Mouse (Mus musculus) retina, postnatal 7 days (tissue): ENCODE results near the gene Pou2f2.

ENCODE experiments used
- DNase-seq: peaks from one replicate; pipeline ENCODE4 v3.0.0-alpha.2; 2012; ENCODE audit warnings: low read depth, low spot score

Gene Pou2f2

GRCm38 (mm10) chr7:25105411-25106160 lies 73.9 kb downstream of the Pou2f2 start:
- DNase-seq, result peak; percentile 80

- no peak for DNase-seq
Observed at GRCm38 (mm10) chr7:25099581-25099980, 79.9 kb downstream of the Pou2f2 start.

- no peak for DNase-seq
Observed at GRCm38 (mm10) chr7:25098169-25098568, 81.4 kb downstream of the Pou2f2 start.

- DNase-seq, result no peak
Observed at GRCm38 (mm10) chr7:25089875-25090274, 89.7 kb downstream of the Pou2f2 start.

- no peak for DNase-seq
Observed at GRCm38 (mm10) chr7:25088968-25089367, 90.6 kb downstream of the Pou2f2 start.

GRCm38 (mm10) chr7:25088531-25088930 lies 91.0 kb downstream of the Pou2f2 start:
- DNase-seq, result no peak

- no peak for DNase-seq
Observed at GRCm38 (mm10) chr7:25087972-25088371, 91.6 kb downstream of the Pou2f2 start.

- no peak for DNase-seq
Observed at GRCm38 (mm10) chr7:25087256-25087912, 92.1 kb downstream of the Pou2f2 start.

GRCm38 (mm10) chr7:25086656-25087055 lies 92.9 kb downstream of the Pou2f2 start:
- DNase-seq, result no peak

GRCm38 (mm10) chr7:25084621-25085020 lies 94.9 kb downstream of the Pou2f2 start:
- no peak for DNase-seq

GRCm38 (mm10) chr7:25082510-25082909 lies 97.0 kb downstream of the Pou2f2 start:
- DNase-seq, result no peak

- no peak for DNase-seq
Observed at GRCm38 (mm10) chr7:25080431-25080830, 99.1 kb downstream of the Pou2f2 start.

- no peak for DNase-seq
Observed at GRCm38 (mm10) chr7:25079496-25080026, 100.0 kb downstream of the Pou2f2 start.

- no peak for DNase-seq
Observed at GRCm38 (mm10) chr7:25077414-25077755, 102.1 kb downstream of the Pou2f2 start.

GRCm38 (mm10) chr7:25076663-25077413 lies 102.7 kb downstream of the Pou2f2 start:
- peak; percentile 97 for DNase-seq

GRCm38 (mm10) chr7:25076296-25076662 lies 103.2 kb downstream of the Pou2f2 start:
- DNase-seq, result no peak

- no peak for DNase-seq
Observed at GRCm38 (mm10) chr7:25073924-25074323, 105.6 kb downstream of the Pou2f2 start.

- no peak for DNase-seq
Observed at GRCm38 (mm10) chr7:25072716-25073390, 106.7 kb downstream of the Pou2f2 start.

- DNase-seq, result no peak
Observed at GRCm38 (mm10) chr7:25071979-25072715, 107.4 kb downstream of the Pou2f2 start, which contains the start of the genes Grik5 and Zfp574. Gene Grik5, minus strand, starts transcription at chr7:25072346. Gene Zfp574, plus strand, starts transcription at chr7:25072567.

GRCm38 (mm10) chr7:25068724-25069123 lies 110.8 kb downstream of the Pou2f2 start:
- DNase-seq, result no peak
